Mouse (Mus musculus) adrenal gland, postnatal 14 days (tissue): Measurements from ENCODE around the gene Tomm22. TPM values are rescaled to one million over a fixed set of nuclear protein-coding genes. Genes with fewer than 3 reads are reported as not detected.

Experiments
- DNase-seq: peaks from one replicate; pipeline ENCODE4 v3.0.0; 2021; ENCODE audit warnings: mixed read lengths
- long read RNA-seq, 2 experiments: library from polyadenylated mRNA; stranded (forward); transcript quantifications; one replicate each; pipeline ENCODE4 v2.0.0; 2021
- total RNA-seq: library from RNA; stranded (reverse); gene quantifications from 2 replicates; pipeline ENCODE4 v1.2.3, GENCODE M21; 2021

The Tomm22 gene
- 116 and 120 TPM in 2 replicates for total RNA-seq
- long read RNA-seq, experiment 1, transcript Tomm22-201 (4 exons, 1,569 nt), result major isoform, 107 of 113 reads
- long read RNA-seq, experiment 1, partial matches to known transcripts, result 0 of 113 reads
- long read RNA-seq, experiment 1, other reads (novel, unspliced or antisense), result 5 of 113 reads
- long read RNA-seq, experiment 2, transcript Tomm22-201 (4 exons, 1,569 nt), result major isoform, 85 of 90 reads
- long read RNA-seq, experiment 2, partial matches to known transcripts, result 2 of 90 reads
- long read RNA-seq, experiment 2, other reads (novel, unspliced or antisense), result 3 of 90 reads

DNA sequence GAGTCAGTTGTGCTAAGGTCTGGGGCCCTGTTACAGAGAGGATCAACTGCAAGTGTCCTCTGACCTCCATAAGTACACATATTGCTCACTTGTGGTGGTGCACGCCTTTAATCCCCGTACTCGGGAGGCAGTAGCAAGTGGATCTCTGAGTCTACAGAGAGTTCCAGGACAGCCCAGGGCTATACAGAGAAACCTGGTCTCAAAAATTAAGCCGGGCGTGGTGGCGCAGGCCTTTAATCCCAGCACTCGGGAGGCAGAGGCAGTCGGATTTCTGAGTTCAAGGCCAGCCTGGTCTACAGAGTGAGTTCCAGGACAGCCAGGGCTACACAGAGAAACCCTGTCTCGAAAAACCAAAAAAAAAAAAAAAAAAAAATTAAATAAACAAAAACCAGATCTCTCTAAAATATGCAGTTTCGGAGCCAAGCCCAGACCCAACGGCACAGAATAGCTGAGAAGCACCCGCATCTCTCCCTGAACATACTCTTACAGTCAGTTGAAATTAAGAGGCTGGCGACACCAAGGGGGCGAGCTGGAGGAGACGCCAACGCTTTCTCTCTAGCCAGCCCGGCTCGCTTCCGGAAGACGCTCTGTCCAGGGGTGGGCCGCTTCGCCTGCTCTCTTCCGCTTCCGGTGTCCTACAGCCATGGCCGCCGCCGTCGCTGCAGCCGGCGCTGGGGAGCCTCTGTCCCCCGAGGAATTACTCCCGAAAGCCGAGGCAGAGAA is at the start of gene Tomm22:
Gene Tomm22, plus strand, starts transcription at position 613 of the 723 bp plus-strand sequence.
- DNase-seq, result peak; percentile 95

DNA sequence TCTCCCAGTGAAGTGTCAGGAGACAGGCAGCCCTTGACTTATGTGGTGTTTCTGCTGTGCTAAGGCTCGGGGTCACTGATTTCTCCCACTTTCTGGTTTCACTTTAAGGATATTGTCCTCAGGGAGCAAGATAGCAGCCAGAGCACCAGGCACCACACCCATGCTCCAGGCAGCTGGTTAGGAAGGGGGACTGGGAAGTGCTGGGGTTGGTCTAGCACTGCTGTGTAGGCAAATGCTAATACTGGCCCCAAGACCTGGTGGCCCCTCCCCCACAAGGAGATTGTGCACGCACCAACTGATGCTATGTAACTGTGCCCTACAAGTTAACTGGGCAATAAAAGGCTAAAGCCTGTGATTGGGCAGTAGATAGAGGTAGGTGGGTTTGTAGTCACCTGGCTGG is 40.2 kb upstream of the Tomm22 start:
- DNase-seq, result no peak

DNA sequence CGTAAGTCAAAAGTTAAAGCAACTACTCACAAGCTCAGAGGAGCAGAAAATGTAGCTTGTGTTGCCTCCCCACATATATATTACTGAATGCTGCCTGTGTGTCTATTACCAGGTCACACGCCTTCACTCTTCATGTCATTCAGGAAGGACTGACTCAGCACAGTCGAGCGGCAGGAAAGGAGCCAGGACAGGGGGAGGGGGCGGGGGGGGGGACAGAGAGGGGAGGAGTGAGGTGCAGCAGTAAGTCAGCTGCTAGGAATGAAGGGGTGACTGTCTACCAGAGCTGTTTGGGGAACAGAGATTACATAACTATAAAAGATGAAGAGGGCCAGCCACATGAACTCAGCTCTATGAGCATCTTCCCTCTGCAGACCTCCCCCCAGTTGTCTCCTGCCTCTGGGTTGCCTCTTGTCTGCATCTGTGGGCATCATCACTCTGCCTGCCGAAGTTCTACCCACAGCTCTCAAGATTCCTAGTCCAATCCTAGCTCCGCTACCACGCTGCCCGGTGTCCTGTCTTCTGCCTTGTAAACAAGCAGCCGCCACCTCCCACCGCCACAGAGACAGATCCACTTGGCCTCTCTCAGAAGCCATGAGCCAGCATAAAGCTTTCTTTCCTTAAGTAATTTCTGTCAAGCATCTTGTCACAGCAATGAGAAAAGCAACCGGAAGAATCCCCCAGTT is 29.4 kb upstream of the Tomm22 start:
- no peak for DNase-seq

DNA sequence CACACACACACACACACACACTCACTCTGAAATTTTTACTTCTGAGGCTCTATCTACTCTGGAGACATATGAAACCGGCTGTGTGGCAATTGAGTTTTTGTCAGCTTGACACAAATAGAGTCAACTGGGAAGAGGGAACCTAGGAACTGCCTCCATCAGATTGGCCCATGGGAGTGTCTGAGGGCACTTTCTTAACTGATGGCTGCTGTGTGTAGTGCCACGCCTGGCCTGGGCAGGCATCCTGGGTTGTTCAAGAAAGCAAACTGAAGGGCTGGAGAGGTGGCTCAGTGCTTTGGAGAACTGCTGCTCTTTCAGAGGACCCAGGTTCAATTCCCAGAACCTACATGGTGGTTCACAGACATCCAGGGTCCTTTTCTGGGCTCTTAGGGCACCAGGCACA is 25.2 kb upstream of the Tomm22 start:
- no peak for DNase-seq

DNA sequence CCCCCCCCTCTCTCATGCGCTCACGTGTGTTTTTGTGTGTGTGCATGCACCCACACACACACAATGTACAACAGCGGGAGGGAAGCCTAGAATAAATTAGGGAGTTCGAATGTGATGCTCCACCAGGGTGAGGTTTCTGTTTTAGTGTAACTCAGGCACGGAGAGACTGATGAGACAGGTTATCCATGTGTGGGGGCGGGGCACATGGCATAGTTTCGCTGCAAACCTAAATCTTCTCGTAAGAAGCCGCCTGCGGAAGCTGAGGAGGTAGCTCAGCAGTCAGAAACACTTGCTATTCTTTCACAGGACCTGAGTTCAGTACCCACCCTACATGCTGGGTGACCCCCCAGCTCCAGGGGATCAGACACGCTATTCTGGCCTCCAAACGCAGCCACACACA is 22.5 kb upstream of the Tomm22 start:
- no peak for DNase-seq

DNA sequence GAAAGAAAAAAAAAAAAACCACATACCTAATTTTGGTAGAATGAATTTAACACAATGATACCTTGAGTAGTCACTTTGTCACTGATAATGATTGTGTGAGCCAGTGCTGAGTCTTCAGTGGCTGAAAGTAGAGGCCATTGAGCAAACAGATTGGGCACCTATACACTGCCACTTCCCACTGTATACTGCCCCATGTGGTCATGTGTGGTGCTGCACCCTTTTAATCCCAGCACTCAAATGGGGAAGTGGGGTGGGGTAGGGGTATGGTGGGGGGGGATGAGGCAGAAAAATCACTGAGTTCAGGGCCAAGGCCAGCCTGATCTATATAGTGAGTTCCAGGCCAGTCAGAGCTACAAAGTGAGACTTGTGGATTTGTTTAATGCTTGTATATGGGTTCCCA is 20.1 kb upstream of the Tomm22 start:
- DNase-seq, result peak; percentile 54

DNA sequence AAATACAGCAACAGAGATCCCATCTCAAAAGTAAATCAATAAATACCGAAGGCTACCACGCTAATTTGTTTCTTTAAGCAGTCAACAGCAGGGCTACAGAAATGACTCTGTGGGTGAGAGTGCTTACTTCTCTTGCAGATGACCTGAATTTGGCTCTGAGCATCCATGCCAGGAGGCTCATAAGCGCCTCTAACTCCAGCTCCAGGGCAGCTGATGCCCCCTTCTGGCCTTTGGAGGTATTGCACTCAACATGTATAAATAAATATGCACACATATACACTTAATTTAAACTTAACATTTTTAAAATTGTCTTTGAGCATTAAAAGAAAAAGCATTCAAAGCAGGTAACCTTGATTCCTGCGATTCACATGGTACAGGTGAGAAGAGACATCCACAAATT is 19.2 kb upstream of the Tomm22 start:
- peak; percentile 51 for DNase-seq

DNA sequence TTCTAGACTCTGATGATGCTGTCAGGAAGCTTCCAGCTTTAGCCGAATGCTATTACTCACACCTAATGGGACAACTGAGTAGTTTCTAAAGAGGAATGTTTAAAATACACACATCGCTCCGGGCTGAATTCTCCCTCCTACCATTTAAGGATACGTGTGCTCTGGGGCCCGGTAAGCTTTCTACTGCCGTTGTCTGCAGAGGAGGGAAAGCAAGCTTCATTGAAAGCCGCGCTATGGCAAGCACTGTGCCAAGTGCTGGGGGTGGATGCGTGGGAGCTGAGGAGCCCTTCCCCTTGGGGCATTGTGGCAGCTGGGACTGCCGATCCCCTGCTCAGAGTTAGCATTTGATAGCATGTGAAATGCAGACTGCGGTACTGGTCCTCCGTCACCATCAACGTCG is 14.2 kb upstream of the Tomm22 start:
- DNase-seq, result no peak

DNA sequence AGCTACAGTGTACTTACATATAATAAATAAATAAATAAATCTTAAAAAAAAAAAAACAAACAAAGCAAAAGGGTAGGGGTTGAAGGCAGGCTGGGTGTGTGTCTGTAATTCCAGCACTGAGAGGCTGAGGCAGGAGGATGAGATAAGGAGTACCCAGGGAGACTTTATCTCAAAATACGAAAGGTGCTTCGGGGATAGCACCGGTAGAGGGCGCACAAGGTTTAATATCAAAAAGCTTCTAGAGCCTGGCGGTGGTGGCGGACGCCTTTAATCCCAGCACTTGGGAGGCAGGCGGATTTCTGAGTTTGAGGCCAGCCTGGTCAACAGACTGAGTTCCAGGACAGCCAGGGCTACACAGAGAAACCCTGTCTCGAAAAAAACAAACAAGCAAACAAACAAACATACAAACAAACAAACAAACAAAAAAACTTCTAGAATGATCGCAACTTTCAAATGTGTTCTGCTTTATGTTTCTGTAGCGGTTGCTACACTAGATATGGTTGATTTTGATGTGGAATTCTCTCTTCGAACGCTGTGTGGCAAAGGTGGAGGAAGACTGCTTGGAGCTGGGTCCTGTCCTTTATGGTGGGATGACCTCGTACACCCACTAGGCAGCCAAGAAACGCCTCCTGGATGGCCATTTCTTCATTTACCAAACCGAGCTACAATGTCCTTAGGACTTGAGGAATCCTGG is 12.7 kb upstream of the Tomm22 start:
- peak; percentile 88 for DNase-seq

DNA sequence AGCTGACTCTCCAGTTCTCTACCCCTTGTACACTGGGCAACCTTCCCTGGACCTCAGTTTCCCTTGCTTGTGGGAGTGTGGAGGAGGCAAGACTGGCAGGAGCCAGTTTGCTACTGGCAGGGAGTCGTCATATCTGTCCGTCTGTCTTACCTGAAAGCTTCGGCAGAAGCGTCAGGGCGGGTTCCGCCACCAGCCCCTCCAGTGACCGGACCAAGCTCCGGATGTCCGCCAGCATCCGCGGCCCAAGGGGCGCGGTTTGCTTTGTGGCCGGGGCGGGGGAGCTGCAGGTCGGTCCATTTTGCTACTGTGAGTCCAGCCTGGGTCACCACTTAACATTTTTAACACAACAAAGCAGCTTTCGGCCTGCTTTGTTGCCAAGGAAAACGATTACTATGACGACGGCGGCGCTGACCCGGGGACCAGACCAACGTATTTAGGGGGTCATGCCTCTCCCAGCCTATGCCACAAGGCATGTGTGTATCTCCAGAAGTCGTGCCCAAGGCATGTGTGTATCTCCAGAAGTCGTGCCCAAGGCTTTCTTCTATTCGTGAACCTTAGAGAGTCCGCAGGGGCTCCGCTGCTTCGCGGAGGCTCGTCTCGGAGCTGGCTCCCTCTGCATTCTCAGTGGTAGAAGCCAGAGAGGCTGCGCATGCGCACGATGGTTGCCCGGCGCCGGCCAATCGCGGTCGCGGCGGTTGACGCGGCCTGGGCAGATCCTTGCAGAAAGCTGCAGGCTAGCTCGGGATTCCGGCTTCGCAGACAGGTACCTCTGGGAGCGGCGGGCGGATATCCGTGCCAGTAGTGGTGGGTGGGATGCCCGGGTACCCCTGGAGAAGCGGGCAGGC is 11.9 kb upstream of the Tomm22 start, which contains the start of the genes Fam227a and Cby1:
Gene Fam227a, minus strand, starts transcription at position 426 of the 845 bp plus-strand sequence.
Gene Cby1, plus strand, starts transcription at position 669 of the 845 bp plus-strand sequence.
- DNase-seq, result peak; percentile 97

DNA sequence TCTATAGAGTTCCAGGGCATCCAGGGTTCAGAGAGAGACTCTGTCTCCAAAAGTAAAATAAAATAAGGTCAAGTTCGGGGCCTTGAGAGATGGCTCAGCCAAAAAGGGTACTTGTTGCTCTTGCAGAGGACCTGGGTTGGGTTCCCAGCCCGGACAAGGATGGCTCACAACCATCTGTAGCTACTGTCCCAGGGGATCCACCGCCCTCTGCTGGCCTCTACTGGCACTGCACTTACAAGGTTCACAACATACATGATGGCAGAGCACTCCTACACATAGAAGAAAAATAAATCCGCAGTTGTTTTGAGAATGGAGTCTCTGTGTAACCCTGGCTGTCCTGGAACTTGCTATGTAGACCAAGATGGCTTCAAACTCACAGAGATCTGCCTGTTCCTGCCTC is 8.8 kb upstream of the Tomm22 start:
- peak; percentile 48 for DNase-seq

DNA sequence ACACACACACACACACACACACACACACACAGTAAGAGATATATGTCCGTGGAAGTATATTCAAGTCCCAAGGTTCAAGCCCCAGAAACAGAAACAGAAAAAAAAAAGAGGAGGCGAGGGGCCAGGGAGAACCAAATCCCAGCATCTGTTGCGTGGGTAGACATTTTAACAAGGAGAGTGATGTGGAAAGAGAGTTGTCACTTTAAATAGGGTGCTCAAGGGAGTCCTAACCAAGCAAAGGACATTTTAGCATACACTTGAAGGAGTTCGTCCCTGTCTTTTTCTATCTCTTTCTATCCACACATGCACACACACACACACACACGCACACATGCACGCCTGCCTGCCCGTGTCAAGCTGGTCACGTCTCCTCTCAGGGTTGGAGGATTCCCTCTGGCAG is 6.0 kb upstream of the Tomm22 start:
- DNase-seq, result no peak

DNA sequence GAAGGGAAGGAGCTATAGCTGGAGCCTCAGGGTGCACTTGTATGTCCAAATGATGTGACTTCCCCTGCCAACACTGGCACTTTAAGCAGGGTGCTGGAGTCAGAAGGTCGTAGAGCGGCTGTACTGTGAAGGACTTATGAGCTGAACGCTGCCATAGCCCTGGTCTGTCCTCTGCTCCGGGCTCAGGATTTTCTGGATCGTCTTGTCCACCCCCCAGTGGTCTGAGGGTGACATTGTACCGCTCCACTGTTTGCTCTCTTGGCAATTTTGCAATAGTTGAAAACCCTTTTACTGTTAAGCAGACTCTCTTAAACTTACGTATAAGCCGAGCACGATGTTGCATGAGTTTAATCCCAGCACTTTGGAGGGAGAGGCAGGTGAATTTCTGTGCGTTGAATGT is 1.5 kb upstream of the Tomm22 start:
- peak; percentile 71 for DNase-seq

DNA sequence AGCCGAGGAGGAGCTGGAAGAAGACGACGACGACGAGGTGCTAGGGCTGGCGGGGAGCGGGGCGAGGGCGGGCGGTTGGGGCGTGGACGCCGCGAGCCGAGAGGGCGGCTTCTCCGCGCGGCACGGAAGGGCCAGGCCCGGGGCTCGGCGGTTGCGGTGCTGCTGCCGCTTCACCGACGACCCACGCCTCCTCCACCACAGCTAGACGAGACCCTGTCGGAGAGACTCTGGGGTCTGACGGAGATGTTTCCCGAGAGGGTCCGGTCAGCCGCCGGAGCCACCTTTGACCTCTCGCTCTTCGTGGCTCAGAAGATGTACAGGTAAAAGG is 275 bp downstream of the Tomm22 start:
- no peak for DNase-seq

DNA sequence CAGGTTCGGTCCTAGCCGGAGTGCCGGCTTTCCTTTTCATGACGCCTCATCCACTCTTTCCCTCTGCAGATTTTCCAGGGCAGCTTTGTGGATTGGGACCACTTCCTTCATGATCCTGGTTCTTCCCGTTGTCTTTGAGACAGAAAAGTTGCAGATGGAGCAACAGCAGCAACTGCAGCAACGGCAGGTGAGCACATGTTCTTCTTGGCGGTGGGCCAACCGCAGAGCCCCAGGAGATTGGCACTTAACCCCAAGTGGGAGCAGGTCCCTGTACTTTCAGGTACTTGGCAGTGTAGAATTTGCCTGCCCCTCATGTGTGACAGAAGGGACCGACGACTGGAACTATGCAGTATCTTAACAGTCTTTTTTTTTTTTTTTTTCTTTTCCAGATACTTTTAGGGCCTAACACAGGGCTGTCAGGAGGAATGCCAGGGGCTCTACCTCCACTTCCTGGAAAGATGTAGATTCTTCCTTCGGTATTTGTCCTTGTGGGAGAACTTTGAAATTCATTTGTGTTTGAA is 1.2 kb downstream of the Tomm22 start:
- peak; percentile 46 for DNase-seq

DNA sequence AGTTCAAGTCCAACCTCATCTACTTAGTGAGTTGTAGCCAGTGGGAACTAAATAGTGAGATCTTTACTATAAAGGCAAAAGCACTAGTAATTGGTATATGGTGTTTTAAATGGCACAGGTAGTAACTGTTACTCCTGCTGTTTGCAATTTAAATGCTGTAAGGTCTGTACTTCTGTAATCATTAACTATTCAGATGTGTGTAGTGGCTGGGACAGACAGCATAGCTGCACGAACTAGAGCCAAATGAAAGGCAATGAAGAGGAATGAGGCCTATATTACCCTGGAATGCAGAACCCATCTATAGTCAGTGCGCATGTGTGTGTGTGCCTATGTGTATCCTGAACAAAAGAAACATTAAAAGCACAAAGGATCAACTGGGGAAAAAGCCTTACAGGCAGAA is 7.3 kb downstream of the Tomm22 start:
- DNase-seq, result no peak

DNA sequence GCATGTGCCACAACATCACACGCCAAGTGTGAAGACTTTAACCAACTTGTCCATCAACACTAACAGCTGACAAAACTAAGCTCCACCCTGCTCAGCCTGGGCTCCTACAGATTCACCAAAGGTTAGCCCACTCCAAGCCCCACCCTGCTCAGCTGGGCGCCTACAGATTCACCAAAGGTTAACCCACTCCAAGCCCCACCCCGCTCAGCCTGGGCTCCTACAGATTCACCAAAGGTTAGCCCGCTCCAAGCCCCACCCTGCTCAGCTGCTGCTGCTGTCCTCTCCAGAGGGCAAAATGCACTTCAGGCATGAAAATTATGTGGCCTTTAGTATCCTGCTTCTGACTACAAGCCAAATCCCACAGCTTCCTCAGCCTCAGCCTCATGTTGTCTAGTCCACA is 11.3 kb downstream of the Tomm22 start:
- DNase-seq, result no peak

DNA sequence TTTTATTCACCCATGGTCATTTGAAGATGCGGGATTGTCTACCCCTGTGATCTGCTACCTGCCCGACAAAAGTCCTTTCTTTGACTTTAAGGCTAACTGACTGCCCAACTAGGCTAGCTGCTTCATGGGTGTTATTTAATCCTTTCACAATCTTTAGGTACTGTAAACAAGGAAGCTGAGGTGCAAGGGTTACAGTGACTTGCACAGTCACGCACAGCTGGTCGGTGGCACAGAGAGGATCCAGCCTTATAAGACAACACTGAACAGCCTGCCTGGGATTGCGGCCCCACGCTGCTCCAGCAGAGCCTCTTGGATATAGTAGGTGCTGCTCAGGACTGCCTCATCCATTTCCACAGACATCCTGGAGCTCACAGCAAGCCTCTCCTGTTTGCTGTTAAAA is 12.5 kb downstream of the Tomm22 start:
- no peak for DNase-seq

DNA sequence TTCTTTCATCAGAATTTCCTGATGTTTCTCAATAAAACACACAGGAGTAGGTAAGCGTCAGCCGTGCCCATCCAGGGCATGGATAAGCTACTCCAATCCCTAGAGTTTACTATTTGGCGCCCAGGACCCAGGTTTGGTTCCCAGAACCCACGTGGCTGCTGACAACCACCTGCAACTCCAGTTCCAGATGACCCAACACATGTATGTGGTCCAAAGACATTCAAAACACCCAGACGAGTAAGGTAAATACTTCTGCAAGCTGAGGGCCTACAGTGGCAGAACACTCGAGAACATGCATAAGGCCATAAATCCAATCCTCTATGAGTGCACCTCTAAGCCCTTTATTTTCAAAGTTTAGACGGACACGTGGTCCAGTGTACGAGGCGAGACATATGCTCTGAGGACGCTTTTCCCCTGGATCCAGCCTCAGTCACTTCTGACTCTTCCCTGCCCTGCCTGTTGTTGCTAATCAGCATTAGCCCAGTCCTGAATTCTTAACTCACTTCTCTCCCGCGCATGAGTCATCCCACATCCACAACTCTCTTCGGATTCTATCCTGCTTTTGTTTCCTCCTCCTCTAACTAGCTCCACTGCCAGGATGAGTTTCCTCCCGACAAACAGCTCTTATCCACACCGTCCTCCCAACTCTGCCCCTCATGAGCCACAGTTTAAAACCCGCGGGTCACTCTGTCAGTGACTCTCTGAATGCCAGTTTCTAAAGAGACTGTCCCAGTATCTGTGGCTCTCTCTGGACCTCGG is 13.2 kb downstream of the Tomm22 start:
- peak; percentile 50 for DNase-seq

DNA sequence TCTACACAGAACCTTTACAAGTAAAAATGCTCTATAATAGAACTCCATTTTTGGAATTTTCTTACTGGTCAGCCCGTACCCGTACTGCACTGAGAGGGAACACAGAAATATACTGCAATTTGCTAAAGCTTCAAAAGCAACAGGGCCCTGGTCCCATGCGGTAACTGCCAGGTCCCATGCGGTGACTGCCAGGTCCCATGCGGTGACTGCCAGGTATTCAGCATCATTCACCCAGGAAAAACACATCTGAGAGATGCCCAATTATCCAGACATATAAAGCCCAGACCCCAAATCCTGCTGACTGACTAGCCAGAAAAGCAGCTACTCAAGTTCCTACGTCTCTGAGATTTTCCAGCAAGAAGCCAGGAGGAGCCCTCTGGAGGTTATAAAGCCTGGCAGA is 14.0 kb downstream of the Tomm22 start:
- no peak for DNase-seq

DNA sequence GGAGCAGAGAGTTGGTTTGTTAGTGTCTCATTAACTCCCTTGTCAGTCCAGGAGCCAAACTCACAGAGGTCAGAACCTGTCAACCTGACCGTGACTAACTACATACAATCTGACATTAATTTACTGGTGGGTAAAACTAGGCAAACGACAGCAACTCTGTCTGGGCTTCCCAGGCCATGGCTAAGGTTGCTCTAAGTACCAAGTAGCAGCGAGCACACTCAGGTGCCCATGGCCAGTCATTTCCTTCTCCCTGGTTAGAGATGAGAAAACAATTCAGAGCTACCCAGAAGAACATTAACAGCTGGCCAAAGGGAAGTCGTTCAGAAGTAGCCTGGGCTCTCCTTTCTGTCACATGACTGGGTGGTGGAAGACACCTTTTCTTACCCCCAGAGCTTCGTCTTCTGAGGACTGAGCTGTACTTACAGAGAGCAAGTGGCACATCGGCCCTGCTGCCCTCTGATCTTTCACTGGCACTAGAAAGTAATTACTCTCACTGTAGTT is 14.5 kb downstream of the Tomm22 start:
- DNase-seq, result no peak
